Mouse (Mus musculus): ENCODE measurements at regions not wholly inside any gene's neighbourhood (a gene's known extent, or its start where the extent isn't known, plus 50 kb on each side); places are given as distances from the start of the nearest gene placed in this dataset.

DNA sequence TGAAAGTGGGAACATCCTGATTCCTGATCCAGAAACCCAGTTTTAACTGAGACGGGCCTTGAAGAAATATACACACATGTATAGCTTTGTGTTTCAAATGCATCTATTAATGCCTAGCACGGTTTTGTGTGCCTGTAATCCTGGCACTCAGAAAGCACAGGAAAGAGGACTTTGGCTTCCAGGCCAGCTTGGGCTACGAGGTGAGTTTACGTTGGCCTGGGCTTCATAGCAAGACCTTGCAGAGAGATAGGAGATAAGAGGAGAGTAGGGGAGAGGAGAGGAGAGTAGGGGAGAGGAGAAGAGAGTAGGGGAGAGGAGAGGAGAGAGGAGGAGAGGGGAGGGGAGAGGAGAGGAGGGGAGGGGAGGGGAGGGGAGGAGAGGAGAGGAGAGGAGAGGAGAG lies 234.9 kb upstream of the Klf4 start:
- in situ Hi-C loops (cut with MboI; ENCODE audit: low sequenced_read_pairs in 2 of 2, unreplicated experiment in 2 of 2): no loop called here
- H3K4me3 ChIP-seq (ENCODE audit: insufficient read depth in 1 of 2, low read depth in 1 of 2, low read length in 2 of 2, poor library complexity in 1 of 2, severe bottlenecking in 1 of 2): no peak overlapping the region
- H3K36me3 ChIP-seq (ENCODE audit: control insufficient read depth, insufficient read depth, low read length, poor library complexity, severe bottlenecking): no peaks in the 10 kb centered on the region
- TF ChIP-seq HCFC1 (IDR thresholded peaks at IDR 0.05; ENCODE audit: borderline replicate concordance, insufficient read depth, low read length) (no peak), MAFK (IDR thresholded peaks at IDR 0.05; ENCODE audit: insufficient read depth, low read depth, low read length) (no peak), ZC3H11A (IDR thresholded peaks at IDR 0.05; ENCODE audit: borderline replicate concordance, low read depth, low read length) (no peak), ZNF384 (IDR thresholded peaks at IDR 0.05; ENCODE audit: low read depth, low read length) (no peak), CHD2 (IDR thresholded peaks at IDR 0.05; ENCODE audit: low read depth, low read length) (no peak)
- H3K9ac ChIP-seq (ENCODE audit: insufficient read depth, low read depth, low read length, poor library complexity, severe bottlenecking): no peak overlapping the region
- no peak for DNase-seq (ENCODE audit: low read depth, low spot score)
- no peaks in the 10 kb centered on the region for H3K4me1 ChIP-seq (ENCODE audit: control insufficient read depth in 2 of 2, insufficient read depth in 2 of 2, low read length in 2 of 2, poor library complexity in 1 of 2)
- H3K27ac ChIP-seq (ENCODE audit: insufficient read depth, low read depth, low read length, poor library complexity, severe bottlenecking): no peak overlapping the region
- no peaks in the 10 kb centered on the region for H3K9me3 ChIP-seq (ENCODE audit: control insufficient read depth, insufficient read depth, low read depth, low read length)

DNA sequence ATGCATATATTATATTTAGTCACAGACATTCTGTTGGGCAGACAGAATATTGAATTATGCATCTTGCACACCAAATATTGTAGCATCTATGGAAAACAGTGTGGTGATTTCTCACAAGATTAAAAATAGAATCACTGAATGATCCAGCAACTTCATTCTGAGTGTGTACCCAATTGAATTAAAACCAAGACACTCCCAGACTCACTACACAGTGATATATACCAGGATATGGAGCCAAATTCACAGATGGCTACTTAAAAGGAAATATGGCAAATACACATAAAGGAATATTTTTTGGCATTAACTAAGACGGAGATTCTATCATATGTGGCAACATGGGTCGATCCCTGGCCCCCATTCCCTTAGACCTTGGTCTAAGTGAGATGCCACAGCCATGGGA lies 233.5 kb upstream of the Klf4 start:
- Histone ChIP-seq H3K4me3 (ENCODE audit: insufficient read depth in 1 of 2, low read depth in 1 of 2, low read length in 2 of 2, poor library complexity in 1 of 2, severe bottlenecking in 1 of 2) (no peak overlapping the region), H3K9me3 (ENCODE audit: control insufficient read depth, insufficient read depth, low read depth, low read length) (no peaks in the 10 kb centered on the region), H3K27ac (ENCODE audit: insufficient read depth, low read depth, low read length, poor library complexity, severe bottlenecking) (no peak overlapping the region), H3K9ac (ENCODE audit: insufficient read depth, low read depth, low read length, poor library complexity, severe bottlenecking) (no peak overlapping the region), H3K4me1 (ENCODE audit: control insufficient read depth in 2 of 2, insufficient read depth in 2 of 2, low read length in 2 of 2, poor library complexity in 1 of 2) (no peaks in the 10 kb centered on the region), H3K36me3 (ENCODE audit: control insufficient read depth, insufficient read depth, low read length, poor library complexity, severe bottlenecking) (no peaks in the 10 kb centered on the region)
- no peak for DNase-seq (ENCODE audit: low read depth, low spot score)
- TF ChIP-seq ZNF384 (IDR thresholded peaks at IDR 0.05; ENCODE audit: low read depth, low read length) (no peak), CHD2 (IDR thresholded peaks at IDR 0.05; ENCODE audit: low read depth, low read length) (no peak), ZC3H11A (IDR thresholded peaks at IDR 0.05; ENCODE audit: borderline replicate concordance, low read depth, low read length) (no peak), HCFC1 (IDR thresholded peaks at IDR 0.05; ENCODE audit: borderline replicate concordance, insufficient read depth, low read length) (no peak), MAFK (IDR thresholded peaks at IDR 0.05; ENCODE audit: insufficient read depth, low read depth, low read length) (no peak)
- in situ Hi-C loops (cut with MboI; ENCODE audit: low sequenced_read_pairs in 2 of 2, unreplicated experiment in 2 of 2): no loop called here

DNA sequence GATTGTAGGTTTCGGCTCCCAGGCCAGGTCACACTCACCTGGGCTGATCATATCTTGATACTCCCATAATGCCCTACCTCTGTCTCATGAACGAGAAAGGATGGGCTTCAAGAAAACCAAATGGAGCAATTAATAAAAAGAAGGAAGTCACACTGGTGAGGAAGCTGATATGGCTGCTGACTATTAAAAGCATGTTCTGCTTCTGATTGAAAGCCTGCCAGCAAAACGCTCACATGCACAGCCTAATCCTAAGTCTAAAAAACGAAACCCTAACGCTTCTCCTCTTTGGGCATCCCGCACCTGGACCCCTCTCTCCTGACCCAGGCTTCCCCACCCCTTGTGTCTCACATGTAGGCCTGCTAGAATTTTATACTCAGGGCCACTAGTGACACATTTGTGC lies 230.8 kb upstream of the Klf4 start:
- DNase-seq (ENCODE audit: low read depth, low spot score): no peak

DNA sequence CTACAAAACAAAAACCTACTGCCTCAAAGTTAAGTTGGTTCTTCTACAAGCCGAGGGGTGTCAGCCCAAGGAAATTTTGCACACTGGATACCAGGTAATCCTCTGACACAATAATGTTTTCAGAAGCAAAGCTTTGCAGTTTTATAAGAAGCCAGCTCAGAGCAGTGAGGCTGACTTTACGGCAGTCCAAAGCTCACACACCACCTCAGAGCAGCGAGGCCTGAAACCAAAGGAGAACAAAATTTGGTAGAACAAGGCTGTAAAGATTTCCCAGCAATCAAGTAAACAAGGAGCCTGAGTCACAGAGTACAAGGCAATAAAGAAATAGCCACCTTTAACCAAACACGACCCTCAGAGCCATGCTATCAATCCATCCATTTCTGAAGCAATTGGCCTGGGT lies 230.1 kb upstream of the Klf4 start:
- Histone ChIP-seq H3K27ac (ENCODE audit: insufficient read depth, low read depth, low read length, poor library complexity, severe bottlenecking) (no peak overlapping the region), H3K4me3 (ENCODE audit: insufficient read depth in 1 of 2, low read depth in 1 of 2, low read length in 2 of 2, poor library complexity in 1 of 2, severe bottlenecking in 1 of 2) (no peak overlapping the region), H3K4me1 (ENCODE audit: control insufficient read depth in 2 of 2, insufficient read depth in 2 of 2, low read length in 2 of 2, poor library complexity in 1 of 2) (no peaks in the 10 kb centered on the region), H3K9me3 (ENCODE audit: control insufficient read depth, insufficient read depth, low read depth, low read length) (no peaks in the 10 kb centered on the region), H3K9ac (ENCODE audit: insufficient read depth, low read depth, low read length, poor library complexity, severe bottlenecking) (no peak overlapping the region), H3K36me3 (ENCODE audit: control insufficient read depth, insufficient read depth, low read length, poor library complexity, severe bottlenecking) (no peaks in the 10 kb centered on the region)
- DNase-seq (ENCODE audit: low read depth, low spot score): no peak
- no peak for TF ChIP-seq CHD2 (IDR thresholded peaks at IDR 0.05; ENCODE audit: low read depth, low read length)
- TF ChIP-seq ZNF384 (IDR thresholded peaks at IDR 0.05; ENCODE audit: low read depth, low read length): no peak
- TF ChIP-seq HCFC1 (IDR thresholded peaks at IDR 0.05; ENCODE audit: borderline replicate concordance, insufficient read depth, low read length): no peak
- no peak for TF ChIP-seq MAFK (IDR thresholded peaks at IDR 0.05; ENCODE audit: insufficient read depth, low read depth, low read length)
- TF ChIP-seq ZC3H11A (IDR thresholded peaks at IDR 0.05; ENCODE audit: borderline replicate concordance, low read depth, low read length): no peak
- in situ Hi-C loops (cut with MboI; ENCODE audit: low sequenced_read_pairs in 2 of 2, unreplicated experiment in 2 of 2): no loop called here

More for the DNA sequence above, 230.8 kb upstream of the Klf4 start:
- Histone ChIP-seq H3K4me3 (ENCODE audit: insufficient read depth in 1 of 2, low read depth in 1 of 2, low read length in 2 of 2, poor library complexity in 1 of 2, severe bottlenecking in 1 of 2) (no peak overlapping the region), H3K4me1 (ENCODE audit: control insufficient read depth in 2 of 2, insufficient read depth in 2 of 2, low read length in 2 of 2, poor library complexity in 1 of 2) (no peaks in the 10 kb centered on the region), H3K9me3 (ENCODE audit: control insufficient read depth, insufficient read depth, low read depth, low read length) (no peaks in the 10 kb centered on the region), H3K36me3 (ENCODE audit: control insufficient read depth, insufficient read depth, low read length, poor library complexity, severe bottlenecking) (no peaks in the 10 kb centered on the region), H3K9ac (ENCODE audit: insufficient read depth, low read depth, low read length, poor library complexity, severe bottlenecking) (no peak overlapping the region), H3K27ac (ENCODE audit: insufficient read depth, low read depth, low read length, poor library complexity, severe bottlenecking) (no peak overlapping the region)
- in situ Hi-C loops (cut with MboI; ENCODE audit: low sequenced_read_pairs in 2 of 2, unreplicated experiment in 2 of 2): no loop called here
- TF ChIP-seq ZNF384 (IDR thresholded peaks at IDR 0.05; ENCODE audit: low read depth, low read length) (no peak), MAFK (IDR thresholded peaks at IDR 0.05; ENCODE audit: insufficient read depth, low read depth, low read length) (no peak), CHD2 (IDR thresholded peaks at IDR 0.05; ENCODE audit: low read depth, low read length) (no peak), HCFC1 (IDR thresholded peaks at IDR 0.05; ENCODE audit: borderline replicate concordance, insufficient read depth, low read length) (no peak), ZC3H11A (IDR thresholded peaks at IDR 0.05; ENCODE audit: borderline replicate concordance, low read depth, low read length) (no peak)
